Mouse (Mus musculus): ENCODE data around the gene Slc43a2. TPM values are rescaled to one million over a fixed set of nuclear protein-coding genes. Genes with fewer than 3 reads are reported as not detected.

Gene Slc43a2
- total and polyA plus RNA-seq, 3 experiments, result 4.9 to 8.4 TPM; not detected in 1

DNA sequence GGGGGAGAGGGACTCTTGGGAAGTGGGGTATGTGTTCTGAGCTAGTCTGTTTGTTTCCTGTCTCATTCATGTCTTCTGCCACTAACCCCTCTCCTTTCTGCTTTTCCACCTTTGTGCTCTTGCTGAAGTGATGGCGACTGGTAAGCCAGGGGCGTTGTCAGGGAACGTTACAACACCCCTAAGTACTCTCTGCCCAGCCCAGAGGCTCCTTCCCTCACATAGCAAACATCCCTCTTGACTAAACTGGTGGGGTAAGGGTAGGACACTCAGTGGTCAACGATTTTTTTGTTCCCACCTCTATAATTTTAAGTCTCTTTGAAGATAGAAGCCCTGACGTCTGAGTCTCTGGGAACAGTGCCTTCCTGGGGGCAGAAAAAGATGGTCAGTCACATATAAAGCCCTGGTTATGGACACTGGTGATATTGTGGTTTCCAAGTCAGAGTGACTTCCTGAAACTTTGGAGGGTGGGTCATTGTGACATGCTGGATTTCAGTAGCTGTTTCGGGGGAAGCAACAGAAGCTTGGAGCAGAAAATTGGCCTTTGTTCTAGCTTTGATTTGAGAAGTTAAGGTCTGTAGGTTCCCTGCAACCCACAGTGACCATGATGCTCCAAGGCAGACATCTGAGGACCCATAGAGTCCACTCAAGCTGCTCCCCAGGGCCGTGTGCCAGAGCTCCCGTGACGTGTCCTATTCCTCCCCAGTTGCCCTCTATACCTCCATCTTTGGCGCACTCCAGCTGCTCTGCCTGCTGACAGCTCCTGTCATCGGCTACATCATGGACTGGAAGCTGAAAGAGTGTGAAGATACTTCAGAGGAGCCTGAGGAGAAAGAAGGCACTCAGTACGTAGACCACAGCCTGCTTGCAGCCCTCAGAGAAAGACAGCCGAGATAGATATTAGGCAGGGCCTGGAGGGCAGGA lies 35.0 kb downstream of the Slc43a2 start:
- peaks cover 10 to 30% of the 10 kb centered on the region in 2 experiments for H3K4me1 ChIP-seq (ENCODE audit: control insufficient read depth in 1 of 2, insufficient read depth in 2 of 2, low read length in 2 of 2)
- H3K9me3 ChIP-seq (replicated peaks; ENCODE audit: insufficient read depth, low read length), result no peaks in the 10 kb centered on the region
- TF ChIP-seq RAD21 (IDR thresholded peaks at IDR 0.05; ENCODE audit: low read depth, low read length) (no peak), GATA1 (IDR thresholded peaks at IDR 0.05; ENCODE audit: low read depth, low read length) (no peak), BHLHE40 (IDR thresholded peaks at IDR 0.05; ENCODE audit: borderline replicate concordance, low read depth, low read length) (no peak), JUND (IDR thresholded peaks at IDR 0.05; ENCODE audit: low read depth, low read length) (no peak), SIN3A (IDR thresholded peaks at IDR 0.05; ENCODE audit: low read length) (0 out of 2 replicates have a peak, but pooled peaks have one; percentile 18), EP300 (IDR thresholded peaks at IDR 0.05; ENCODE audit: low read depth in 1 of 2, low read length in 2 of 2) (0 out of 4 replicates have a peak, but pooled peaks of 1 of the 2 experiments have one; percentile 17)
- DNase-seq (ENCODE audit: low read depth, low spot score), result peak; percentile 49
- no peak overlapping the region for H3K4me3 ChIP-seq (ENCODE audit: control insufficient read depth in 1 of 2, insufficient read depth in 1 of 2, low read depth in 2 of 2, low read length in 2 of 2)
- H3K36me3 ChIP-seq (ENCODE audit: control insufficient read depth in 1 of 2, insufficient read depth in 2 of 2, low read length in 2 of 2), result peaks cover 0 to 26% of the 10 kb centered on the region in 2 experiments; a peak in 2 of 4 replicates
- no peaks in the 10 kb centered on the region for H3K27me3 ChIP-seq (ENCODE audit: control insufficient read depth in 1 of 2, insufficient read depth in 2 of 2, low read length in 2 of 2)
- no peak overlapping the region for H3K9ac ChIP-seq (ENCODE audit: control insufficient read depth, low read depth, low read length, poor library complexity, severe bottlenecking)
- no peak overlapping the region for H3K27ac ChIP-seq (ENCODE audit: control insufficient read depth, low read depth, low read length)
- H3K79me2 ChIP-seq (ENCODE audit: control insufficient read depth, insufficient read depth, low read length, poor library complexity), result no peaks in the 10 kb centered on the region

DNA sequence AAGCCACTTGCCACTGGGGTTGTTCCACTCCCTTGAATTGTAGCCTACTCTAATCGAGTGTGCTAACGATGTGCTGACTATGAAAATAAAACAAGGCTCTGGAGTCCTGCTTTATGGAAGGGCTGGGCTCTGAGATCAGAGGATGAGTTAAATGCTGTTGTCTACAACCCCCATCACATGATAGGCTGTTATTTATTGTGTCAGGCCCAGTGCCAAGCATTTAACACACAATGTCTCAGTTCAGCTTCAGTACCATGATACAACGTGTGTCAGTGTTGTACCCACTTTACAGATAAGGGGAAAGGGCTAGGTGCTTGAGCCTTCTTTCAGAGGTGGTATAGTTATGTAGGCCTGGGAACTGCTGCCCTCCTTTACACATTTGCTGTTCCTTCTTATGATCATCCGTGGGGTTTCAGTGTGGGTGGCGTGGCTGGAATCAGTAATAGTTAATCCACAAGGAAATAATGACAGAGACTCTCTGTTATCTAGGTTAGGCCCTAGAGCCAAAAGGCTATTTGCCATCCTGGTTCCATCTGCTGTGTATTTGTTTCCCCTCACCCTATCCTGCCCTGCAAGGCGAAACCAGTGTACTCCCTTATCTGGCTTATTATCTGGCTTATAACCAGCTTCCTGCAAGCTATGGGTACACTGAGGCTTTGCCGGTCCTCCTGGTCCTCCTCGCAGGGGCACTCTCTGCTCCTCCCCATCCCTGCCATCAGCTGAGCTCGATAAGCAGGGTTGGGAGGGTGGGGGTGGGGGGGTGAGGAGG lies 36.0 kb downstream of the Slc43a2 start:
- peak overlapping the region; percentile 2; the same call in 1 of the 2 replicates for H3K27ac ChIP-seq (ENCODE audit: control insufficient read depth, low read depth, low read length)
- H3K4me1 ChIP-seq (ENCODE audit: control insufficient read depth in 1 of 2, insufficient read depth in 2 of 2, low read length in 2 of 2), result peaks cover 10 to 30% of the 10 kb centered on the region in 2 experiments
- no peak overlapping the region for H3K9ac ChIP-seq (ENCODE audit: control insufficient read depth, low read depth, low read length, poor library complexity, severe bottlenecking)
- TF ChIP-seq MAX (IDR thresholded peaks at IDR 0.05; ENCODE audit: low read length) (0 out of 2 replicates have a peak, but pooled peaks have one; percentile 48), TAL1 (IDR thresholded peaks at IDR 0.05; ENCODE audit: low read length) (peak; percentile 18; the same call in 1 of the 2 replicates), BHLHE40 (IDR thresholded peaks at IDR 0.05; ENCODE audit: borderline replicate concordance, low read depth, low read length) (peak; percentile 75), EP300 (IDR thresholded peaks at IDR 0.05; ENCODE audit: low read depth in 1 of 2, low read length in 2 of 2) (peak; percentile 55 to 56; a peak in 3 of 4 replicates), TBP (IDR thresholded peaks at IDR 0.05; ENCODE audit: low read depth, low read length) (no peak), USF2 (IDR thresholded peaks at IDR 0.05; ENCODE audit: borderline replicate concordance in 1 of 2, insufficient read depth in 1 of 2, low read depth in 1 of 2, low read length in 2 of 2) (peak in 1 of 2 experiments; percentile 58; a peak in 1 of 4 replicates), USF1 (IDR thresholded peaks at IDR 0.05; ENCODE audit: low read depth, low read length) (peak; percentile 88), ELF1 (IDR thresholded peaks at IDR 0.05; ENCODE audit: low read depth, low read length) (no peak), MAZ (IDR thresholded peaks at IDR 0.05; ENCODE audit: low read depth, low read length) (peak; percentile 71), CHD2 (IDR thresholded peaks at IDR 0.05; ENCODE audit: low read length) (no peak), ETS1 (IDR thresholded peaks at IDR 0.05; ENCODE audit: low read depth, low read length) (peak; percentile 52; the same call in 1 of the 2 replicates), GATA1 (IDR thresholded peaks at IDR 0.05; ENCODE audit: low read depth, low read length) (peak; percentile 81), MYB (IDR thresholded peaks at IDR 0.05; ENCODE audit: low read depth, low read length) (no peak), TCF12 (IDR thresholded peaks at IDR 0.05; ENCODE audit: low read depth, low read length) (peak; percentile 39; the same call in 1 of the 2 replicates), MXI1 (IDR thresholded peaks at IDR 0.05; ENCODE audit: low read depth, low read length) (peak; percentile 48; the same call in 1 of the 2 replicates)
- no peaks in the 10 kb centered on the region for H3K27me3 ChIP-seq (ENCODE audit: control insufficient read depth in 1 of 2, insufficient read depth in 2 of 2, low read length in 2 of 2)
- H3K36me3 ChIP-seq (ENCODE audit: control insufficient read depth in 1 of 2, insufficient read depth in 2 of 2, low read length in 2 of 2), result peaks cover 0 to 26% of the 10 kb centered on the region in 2 experiments; a peak in 2 of 4 replicates
- H3K4me3 ChIP-seq (ENCODE audit: control insufficient read depth in 1 of 2, insufficient read depth in 1 of 2, low read depth in 2 of 2, low read length in 2 of 2), result no peak overlapping the region
- no peaks in the 10 kb centered on the region for H3K79me2 ChIP-seq (ENCODE audit: control insufficient read depth, insufficient read depth, low read length, poor library complexity)
- DNase-seq (ENCODE audit: low read depth, low spot score), result peak; percentile 64
- no peaks in the 10 kb centered on the region for H3K9me3 ChIP-seq (replicated peaks; ENCODE audit: insufficient read depth, low read length)

All from MEL (cell line).